In genomic region chr11:106980455-106980854, GRCm38 (mm10) we compare ENCODE assay signal across 9 mouse cellular contexts. TPM values are rescaled to one million over a fixed set of nuclear protein-coding genes. Genes with fewer than 3 reads are reported as not detected.
DNase-seq lines count a peak whose midpoint lies in the region; ATAC-seq and TF ChIP-seq lines count a peak whose summit lies in the region.
"Had no signal": no experiment of that assay in that cellular context is flagged by ENCODE, and none has a peak within 500 bp of the region (broad histone marks: within the 10 kb centered on the region; RNA-seq: fewer than 3 reads in every experiment).

No protein-coding gene starts in this region.

- H3K4me3 ChIP-seq in hindbrain, embryonic 11.5 days (ENCODE audit: low read depth, low read length), result no peak overlapping the region
- H3K4me3 ChIP-seq in hindbrain, embryonic 13.5 days, result no peak overlapping the region
- no peak overlapping the region for H3K4me3 ChIP-seq in cerebellum, adult 2 months (replicated peaks; ENCODE audit: insufficient read depth, low read depth, low read length)
- no peak overlapping the region for H3K4me3 ChIP-seq in lung, embryonic 14.5 days (ENCODE audit: low read depth, low read length)
- H3K4me3 ChIP-seq: embryonic facial prominence, embryonic 15.5 days had no signal

- no peaks in the 10 kb centered on the region for H3K9me3 ChIP-seq in hindbrain, embryonic 11.5 days (ENCODE audit: control insufficient read depth, low read length)
- no peaks in the 10 kb centered on the region for H3K9me3 ChIP-seq in hindbrain, embryonic 13.5 days
- no peaks in the 10 kb centered on the region for H3K9me3 ChIP-seq in lung, embryonic 14.5 days (ENCODE audit: low read depth, low read length)
- H3K9me3 ChIP-seq: embryonic facial prominence, embryonic 15.5 days had no signal

- no peak overlapping the region for H3K4me2 ChIP-seq in hindbrain, embryonic 11.5 days (replicated peaks; ENCODE audit: low read depth, low read length)
- no peak overlapping the region for H3K4me2 ChIP-seq in hindbrain, embryonic 13.5 days
- no peak overlapping the region for H3K4me2 ChIP-seq in lung, embryonic 14.5 days
- H3K4me2 ChIP-seq: embryonic facial prominence, embryonic 15.5 days had no signal

- H3K4me1 ChIP-seq in hindbrain, embryonic 11.5 days (replicated peaks; ENCODE audit: control insufficient read depth, insufficient read depth, low read length), result no peaks in the 10 kb centered on the region
- H3K4me1 ChIP-seq in hindbrain, embryonic 13.5 days (replicated peaks), result no peaks in the 10 kb centered on the region
- no peaks in the 10 kb centered on the region for H3K4me1 ChIP-seq in cerebellum, adult 2 months (ENCODE audit: control insufficient read depth, insufficient read depth, low read length)
- H3K4me1 ChIP-seq in lung, embryonic 14.5 days (ENCODE audit: insufficient read depth), result peaks cover 7% of the 10 kb centered on the region; the same call in 1 of the 2 replicates

- H3K9ac ChIP-seq in hindbrain, embryonic 11.5 days (ENCODE audit: low read depth, low read length), result no peak overlapping the region
- H3K9ac ChIP-seq in hindbrain, embryonic 13.5 days, result no peak overlapping the region
- H3K9ac ChIP-seq in lung, embryonic 14.5 days, result no peak overlapping the region
- H3K9ac ChIP-seq: embryonic facial prominence, embryonic 15.5 days had no signal

- H3K27me3 ChIP-seq in hindbrain, embryonic 11.5 days (ENCODE audit: control insufficient read depth, insufficient read depth, low read length), result no peaks in the 10 kb centered on the region
- H3K27me3 ChIP-seq in hindbrain, embryonic 13.5 days, result no peaks in the 10 kb centered on the region
- H3K27me3 ChIP-seq in cerebellum, adult 2 months (ENCODE audit: control insufficient read depth, insufficient read depth, low read length), result no peaks in the 10 kb centered on the region
- H3K27me3 ChIP-seq in lung, embryonic 14.5 days (ENCODE audit: insufficient read depth, low read length), result no peaks in the 10 kb centered on the region
- H3K27me3 ChIP-seq: embryonic facial prominence, embryonic 15.5 days had no signal

- TF ChIP-seq POLR2A in cerebellum, adult 2 months (IDR thresholded peaks at IDR 0.05; ENCODE audit: borderline replicate concordance, insufficient read depth, low read length), result no peak

- H3K27ac ChIP-seq in hindbrain, embryonic 11.5 days (ENCODE audit: low read depth, low read length), result no peak overlapping the region
- no peak overlapping the region for H3K27ac ChIP-seq in hindbrain, embryonic 13.5 days
- H3K27ac ChIP-seq in cerebellum, adult 2 months (ENCODE audit: insufficient read depth, low read length), result no peak overlapping the region
- H3K27ac ChIP-seq in lung, embryonic 14.5 days (ENCODE audit: low read depth), result no peak overlapping the region
- H3K27ac ChIP-seq: embryonic facial prominence, embryonic 15.5 days had no signal

- peak; percentile 75 for TF ChIP-seq CTCF in cerebellum, adult 2 months (IDR thresholded peaks at IDR 0.05; ENCODE audit: borderline replicate concordance, insufficient read depth, low read depth, low read length)
- peak; percentile 87 for TF ChIP-seq CTCF in lung, embryonic 14.5 days (IDR thresholded peaks at IDR 0.05; ENCODE audit: low read depth)

- intact Hi-C loops in gastrocnemius, postnatal 14 days (cut with DNase I; ENCODE audit: low total_unique reads), result no loop called here

- 30% methylated on average over 7 of the region's 7 CpGs for WGBS in hindbrain, embryonic 11.5 days
- WGBS in hindbrain, embryonic 13.5 days, result 24% methylated on average over 7 of the region's 7 CpGs
- 23% methylated on average over 7 of the region's 7 CpGs for WGBS in cerebellum, adult 2 months
- 26% methylated on average over 7 of the region's 7 CpGs for WGBS in lung, embryonic 14.5 days

- H3K36me3 ChIP-seq in hindbrain, embryonic 11.5 days (ENCODE audit: control insufficient read depth, insufficient read depth, low read length), result no peaks in the 10 kb centered on the region
- H3K36me3 ChIP-seq in hindbrain, embryonic 13.5 days, result no peaks in the 10 kb centered on the region
- H3K36me3 ChIP-seq in lung, embryonic 14.5 days (ENCODE audit: insufficient read depth), result no peaks in the 10 kb centered on the region
- H3K36me3 ChIP-seq: embryonic facial prominence, embryonic 15.5 days had no signal

- ATAC-seq in hindbrain, embryonic 11.5 days (ENCODE audit: low FRiP score), result no peak
- no peak for ATAC-seq in hindbrain, embryonic 13.5 days (ENCODE audit: low FRiP score)
- ATAC-seq in lung, embryonic 14.5 days (ENCODE audit: insufficient read depth), result peak; percentile 23; the same call in 1 of the 2 replicates

- DNase-seq in hindbrain, embryonic 11.5 days (ENCODE audit: low spot score), result peak; percentile 85
- DNase-seq in ES-CJ7 (ENCODE audit: low read depth, low spot score), result peak; percentile 79
- DNase-seq in cerebellum, adult 2 months, result peak; percentile 38 to 60
- DNase-seq in gastrocnemius, postnatal 14 days, result peak; percentile 45
- DNase-seq in kidney, postnatal 14 days, result peak; percentile 83
- peak; percentile 95 for DNase-seq in lung, embryonic 14.5 days
- peak; percentile 32 for DNase-seq in right cerebral cortex, postnatal 4 days

RNA-seq across cellular contexts. Expression of gene Kpna2, which starts 18.9 kb away (rescaled TPM):
- 581 and 643 TPM in 2 replicates for polyA plus RNA-seq in hindbrain, embryonic 11.5 days (2014; fragmentation: Nextera tagmentation; extraction: Ambion mirVana)
- 189 TPM in 2 replicates for polyA plus RNA-seq in hindbrain, embryonic 13.5 days (2015; fragmentation: Nextera tagmentation; extraction: Ambion mirVana)
- polyA plus RNA-seq in cerebellum, adult 2 months (2012; rRNA removed), result 30.1 and 32.2 TPM in 2 replicates
- 10 to 100 TPM; 12.3 to 21.9 TPM for total RNA-seq in gastrocnemius, postnatal 14 days (2021)
- 563 and 575 TPM in 2 replicates for polyA plus RNA-seq in lung, embryonic 14.5 days (2014; fragmentation: Nextera tagmentation; extraction: Ambion mirVana)

RNA-seq across cellular contexts. Expression of gene 1810010H24Rik, which starts 45.0 kb away (rescaled TPM):
- 2.7 and 3.3 TPM in 2 replicates for polyA plus RNA-seq in hindbrain, embryonic 11.5 days (2014; fragmentation: Nextera tagmentation; extraction: Ambion mirVana)
- polyA plus RNA-seq in hindbrain, embryonic 13.5 days (2015; fragmentation: Nextera tagmentation; extraction: Ambion mirVana), result 5.4 and 5.6 TPM in 2 replicates
- 6.8 and 7.7 TPM in 2 replicates for polyA plus RNA-seq in cerebellum, adult 2 months (2012; rRNA removed)
- 1 to 10 TPM; 1.4 to 2.1 TPM for total RNA-seq in gastrocnemius, postnatal 14 days (2021)
- polyA plus RNA-seq in lung, embryonic 14.5 days (2014; fragmentation: Nextera tagmentation; extraction: Ambion mirVana), result 5.1 and 7.3 TPM in 2 replicates

RNA-seq across cellular contexts. Expression of gene Smurf2, which starts 59.9 kb away (rescaled TPM):
- 19.0 and 25.0 TPM in 2 replicates for polyA plus RNA-seq in hindbrain, embryonic 11.5 days (2014; fragmentation: Nextera tagmentation; extraction: Ambion mirVana)
- 14.8 and 15.7 TPM in 2 replicates for polyA plus RNA-seq in hindbrain, embryonic 13.5 days (2015; fragmentation: Nextera tagmentation; extraction: Ambion mirVana)
- 16.3 and 18.1 TPM in 2 replicates for polyA plus RNA-seq in cerebellum, adult 2 months (2012; rRNA removed)
- total RNA-seq in gastrocnemius, postnatal 14 days (2021), result 10 to 100 TPM; 20.8 to 21.7 TPM
- polyA plus RNA-seq in lung, embryonic 14.5 days (2014; fragmentation: Nextera tagmentation; extraction: Ambion mirVana), result 21.5 and 23.3 TPM in 2 replicates

Comparison
In these comparisons a context has a peak if more than half of its experiments do, and no peak if none do; other contexts are left out.
1. DNase-seq: peak in every context shown above with its lines; median percentile 95 in lung, embryonic 14.5 days; 85 in hindbrain, embryonic 11.5 days; 83 in kidney, postnatal 14 days; 79 in ES-CJ7; 49 in cerebellum, adult 2 months; 45 in gastrocnemius, postnatal 14 days; 32 in right cerebral cortex, postnatal 4 days.